Mouse (Mus musculus) erythroblast, embryonic 14.5 days (primary cell): Measurements from ENCODE around the gene Blvrb.

ENCODE experiments used
- GATA1 ChIP-seq: IDR thresholded peaks from 2 replicates; pipeline ENCODE4 v1.6.1; 2012; ENCODE audit warnings: low read length, inconsistent platforms, mixed read lengths
- TAL1 ChIP-seq: IDR thresholded peaks from 3 replicates; pipeline ENCODE4 v1.6.1; 2012; ENCODE audit warnings: low read length, inconsistent platforms, mixed read lengths

GRCm38 (mm10) chr7:27487740-27488268 lies 40.0 kb downstream of the Blvrb start:
- TF ChIP-seq GATA1 (no peak), TAL1 (no peak)
